In the genomic region with DNA sequence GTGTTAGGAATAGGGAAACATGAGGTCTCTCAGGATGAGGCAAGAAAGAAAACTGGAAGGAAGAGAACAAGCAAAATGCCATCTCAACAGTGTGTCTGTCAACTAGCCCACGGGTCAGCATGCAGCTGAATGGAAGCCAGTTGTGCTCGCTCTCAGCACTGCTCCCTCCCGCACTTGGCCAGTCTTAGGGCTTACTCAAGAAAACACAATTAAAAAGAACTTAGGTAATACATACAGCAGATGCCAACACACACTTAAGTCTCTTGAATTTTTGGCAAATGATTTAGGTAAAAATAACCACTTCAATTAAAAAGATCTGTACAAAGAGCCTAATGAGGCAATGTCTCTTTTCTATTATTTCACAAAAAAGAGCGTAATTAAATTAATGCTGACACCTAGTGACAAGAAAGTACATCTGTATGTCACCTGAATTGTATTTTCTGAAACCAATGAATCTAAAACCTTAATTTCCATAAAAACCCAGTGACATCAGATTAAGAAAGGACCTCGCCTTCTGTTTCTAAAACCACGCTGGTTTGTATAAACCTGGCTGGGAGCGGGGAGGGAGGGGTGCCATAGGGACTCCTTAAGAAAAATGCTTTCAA, we compare ENCODE assay signal across 9 mouse cellular contexts. TPM values are rescaled to one million over a fixed set of nuclear protein-coding genes. Genes with fewer than 3 reads are reported as not detected.
DNase-seq lines count a peak whose midpoint lies in the region; ATAC-seq lines count a peak whose summit lies in the region.
"Had no signal": no experiment of that assay in that cellular context is flagged by ENCODE, and none has a peak within 500 bp of the region (broad histone marks: within the 10 kb centered on the region; RNA-seq: fewer than 3 reads in every experiment).

No protein-coding gene starts in this region.

- 78% methylated on average over 7 of the region's 7 CpGs for WGBS in neural tube, embryonic 12.5 days
- WGBS in embryonic facial prominence, embryonic 10.5 days = 81% methylated on average over 7 of the region's 7 CpGs
- 77% methylated on average over 7 of the region's 7 CpGs for WGBS in stomach, embryonic 16.5 days
- WGBS in heart, embryonic 10.5 days = 83% methylated on average over 7 of the region's 7 CpGs

- no peaks in the 10 kb centered on the region for H3K27me3 ChIP-seq in neural tube, embryonic 12.5 days (replicated peaks)
- no peaks in the 10 kb centered on the region for H3K27me3 ChIP-seq in embryonic facial prominence, embryonic 10.5 days (replicated peaks; ENCODE audit: low read depth, poor library complexity, severe bottlenecking)
- no peaks in the 10 kb centered on the region for H3K27me3 ChIP-seq in stomach, embryonic 16.5 days (ENCODE audit: control insufficient read depth, insufficient read depth, low read length)
- no peaks in the 10 kb centered on the region for H3K27me3 ChIP-seq in heart, embryonic 10.5 days (ENCODE audit: insufficient read depth, poor library complexity, severe bottlenecking)

- H3K36me3 ChIP-seq in neural tube, embryonic 12.5 days = no peaks in the 10 kb centered on the region
- peaks cover 8% of the 10 kb centered on the region for H3K36me3 ChIP-seq in embryonic facial prominence, embryonic 10.5 days (replicated peaks)
- no peaks in the 10 kb centered on the region for H3K36me3 ChIP-seq in stomach, embryonic 16.5 days (ENCODE audit: control insufficient read depth, insufficient read depth, low read length)
- H3K36me3 ChIP-seq in heart, embryonic 10.5 days = peaks cover 6% of the 10 kb centered on the region

- 0 out of 2 replicates have a peak overlapping the region, but pooled peaks have one; percentile 97 for H3K9ac ChIP-seq in neural tube, embryonic 12.5 days
- no peak overlapping the region for H3K9ac ChIP-seq in stomach, embryonic 16.5 days (ENCODE audit: low read length)

- H3K27ac ChIP-seq in neural tube, embryonic 12.5 days = no peak overlapping the region
- H3K27ac ChIP-seq in embryonic facial prominence, embryonic 10.5 days (replicated peaks) = no peak overlapping the region
- no peak overlapping the region for H3K27ac ChIP-seq in stomach, embryonic 16.5 days (ENCODE audit: low read length)
- H3K27ac ChIP-seq in heart, embryonic 10.5 days = no peak overlapping the region

- no peak for DNase-seq in neural tube, embryonic 10.5 days (ENCODE audit: extremely low spot score, low spot score)
- DNase-seq in embryonic facial prominence, embryonic 10.5 days (ENCODE audit: low spot score) = no peak
- DNase-seq in induced T-regulatory cell, adult 2 months (ENCODE audit: low read depth) = peak; percentile 19
- DNase-seq in heart, embryonic 10.5 days (ENCODE audit: low spot score) = no peak
- no peak for DNase-seq in urinary bladder, postnatal 4 days (ENCODE audit: low spot score in 2 of 2)
- no peak for DNase-seq in c-Kit-positive CD71-positive TER-119-positive erythroid progenitor cells, embryonic 14.5 days (ENCODE audit: low spot score)
- DNase-seq: thymus, adult 2 months had no signal

- H3K4me2 ChIP-seq in neural tube, embryonic 12.5 days (replicated peaks) = peak overlapping the region; percentile 87
- peak overlapping the region; percentile 94; the same call in 1 of the 2 replicates for H3K4me2 ChIP-seq in stomach, embryonic 16.5 days (ENCODE audit: low read depth, low read length)

- H3K4me1 ChIP-seq in neural tube, embryonic 12.5 days = peaks cover 17% of the 10 kb centered on the region
- H3K4me1 ChIP-seq in embryonic facial prominence, embryonic 10.5 days = peaks cover 31% of the 10 kb centered on the region
- peaks cover 13% of the 10 kb centered on the region for H3K4me1 ChIP-seq in stomach, embryonic 16.5 days (ENCODE audit: control insufficient read depth, insufficient read depth, low read length)
- peaks cover 10% of the 10 kb centered on the region; the same call in 1 of the 2 replicates for H3K4me1 ChIP-seq in heart, embryonic 10.5 days

- H3K4me3 ChIP-seq in neural tube, embryonic 12.5 days = no peak overlapping the region
- 0 out of 2 replicates have a peak overlapping the region, but pooled peaks have one; percentile 100 for H3K4me3 ChIP-seq in embryonic facial prominence, embryonic 10.5 days
- H3K4me3 ChIP-seq in stomach, embryonic 16.5 days (replicated peaks; ENCODE audit: low read length) = no peak overlapping the region
- H3K4me3 ChIP-seq in heart, embryonic 10.5 days = no peak overlapping the region

- no peaks in the 10 kb centered on the region for H3K9me3 ChIP-seq in neural tube, embryonic 12.5 days
- no peaks in the 10 kb centered on the region for H3K9me3 ChIP-seq in embryonic facial prominence, embryonic 10.5 days
- no peaks in the 10 kb centered on the region for H3K9me3 ChIP-seq in stomach, embryonic 16.5 days (replicated peaks; ENCODE audit: control insufficient read depth, low read length)
- H3K9me3 ChIP-seq in heart, embryonic 10.5 days = no peaks in the 10 kb centered on the region

- no peak for ATAC-seq in neural tube, embryonic 12.5 days (ENCODE audit: low FRiP score, low read depth)
- no peak for ATAC-seq in stomach, embryonic 16.5 days (ENCODE audit: insufficient read depth, low FRiP score)

RNA-seq across cellular contexts. Expression of a gene that starts 2.4 kb away (rescaled TPM):
- polyA plus RNA-seq in neural tube, embryonic 12.5 days (2016; fragmentation: Nextera tagmentation; extraction: Ambion mirVana) = 35.7 and 37.0 TPM in 2 replicates
- 21.3 and 21.4 TPM in 2 replicates for polyA plus RNA-seq in embryonic facial prominence, embryonic 10.5 days (2016; fragmentation: Nextera tagmentation; extraction: Ambion mirVana)
- polyA plus RNA-seq in stomach, embryonic 16.5 days (2015; fragmentation: Nextera tagmentation; extraction: Ambion mirVana) = 12.3 and 13.4 TPM in 2 replicates
- polyA plus RNA-seq in heart, embryonic 10.5 days (2016; fragmentation: Nextera tagmentation; extraction: Ambion mirVana) = 14.6 and 19.0 TPM in 2 replicates

RNA-seq across cellular contexts. Expression of a gene that starts 56.5 kb away (rescaled TPM):
- 67.7 and 68.0 TPM in 2 replicates for polyA plus RNA-seq in neural tube, embryonic 12.5 days (2016; fragmentation: Nextera tagmentation; extraction: Ambion mirVana)
- 67.3 TPM in 2 replicates for polyA plus RNA-seq in embryonic facial prominence, embryonic 10.5 days (2016; fragmentation: Nextera tagmentation; extraction: Ambion mirVana)
- polyA plus RNA-seq in stomach, embryonic 16.5 days (2015; fragmentation: Nextera tagmentation; extraction: Ambion mirVana) = 146 TPM in 2 replicates
- polyA plus RNA-seq in heart, embryonic 10.5 days (2016; fragmentation: Nextera tagmentation; extraction: Ambion mirVana) = 156 and 164 TPM in 2 replicates
